Mouse (Mus musculus) hindbrain, embryonic 11.5 days (tissue): ENCODE results near the gene Kars. TPM values are rescaled to one million over a fixed set of nuclear protein-coding genes. Genes with fewer than 3 reads are reported as not detected.

ENCODE experiments used
- ATAC-seq: fragments of 200-750 bp; cut with Nextera tagmentation; 2 replicates; pipeline ENCODE4 v1.8.0; 2017; ENCODE audit warnings: mild to moderate bottlenecking, moderate TSS enrichment, moderate library complexity; ENCODE audit not compliant: low FRiP score
- DNase-seq: peaks from one replicate; pipeline ENCODE4 v3.0.0-alpha.2; 2015; ENCODE audit warnings: low spot score
- H3K27ac ChIP-seq: fragments of 300-500 bp; sonication (generic); 2 replicates; pipeline ENCODE4 v1.5.1; 2014; ENCODE audit warnings: mild to moderate bottlenecking, low read depth, low read length
- H3K27me3 ChIP-seq: fragments of 300-500 bp; sonication (generic); 2 replicates; pipeline ENCODE4 v1.6.1; 2014; ENCODE audit warnings: mild to moderate bottlenecking, low read length, moderate library complexity, mixed read lengths; ENCODE audit not compliant: control insufficient read depth, insufficient read depth
- H3K36me3 ChIP-seq: fragments of 300-500 bp; sonication (generic); 2 replicates; pipeline ENCODE4 v1.6.1; 2014; ENCODE audit warnings: mild to moderate bottlenecking, low read length, moderate library complexity, mixed read lengths; ENCODE audit not compliant: control insufficient read depth, insufficient read depth
- H3K4me1 ChIP-seq: fragments of 300-500 bp; sonication (generic); replicated peaks from 2 replicates; pipeline ENCODE4 v1.6.1; 2014; ENCODE audit warnings: low read length, mixed read lengths; ENCODE audit not compliant: control insufficient read depth, insufficient read depth
- H3K4me2 ChIP-seq: fragments of 300-500 bp; sonication (generic); replicated peaks from 2 replicates; pipeline ENCODE4 v1.6.1; 2014; ENCODE audit warnings: mild to moderate bottlenecking, low read depth, low read length
- H3K4me3 ChIP-seq: fragments of 300-500 bp; sonication (generic); 2 replicates; pipeline ENCODE4 v1.5.1; 2014; ENCODE audit warnings: low read depth, low read length
- H3K9ac ChIP-seq: fragments of 300-500 bp; sonication (generic); 2 replicates; pipeline ENCODE4 v1.6.1; 2014; ENCODE audit warnings: low read depth, low read length
- H3K9me3 ChIP-seq: fragments of 300-500 bp; sonication (generic); 2 replicates; pipeline ENCODE4 v1.6.1; 2016; ENCODE audit warnings: low read length; ENCODE audit not compliant: control insufficient read depth
- WGBS: fragments of 180-500 bp; shearing (Covaris S2); extraction: QIAGEN DNeasy Blood & Tissue Kit; methylation state at CpG from one replicate; pipeline ENCODE4 v1.1.7; 2014; 5-methylcytosine and 5-hydroxymethylcytosine counted together
- polyA plus RNA-seq: library from polyadenylated mRNA; unstranded; fragments of >200 nt; fragmentation: Nextera tagmentation; extraction: Ambion mirVana; gene quantifications from 2 replicates; pipeline ENCODE4 v1.2.1, GENCODE M21; 2014

Gene Kars
- polyA plus RNA-seq, 1 experiment from 2014 or later = 239 TPM

DNA sequence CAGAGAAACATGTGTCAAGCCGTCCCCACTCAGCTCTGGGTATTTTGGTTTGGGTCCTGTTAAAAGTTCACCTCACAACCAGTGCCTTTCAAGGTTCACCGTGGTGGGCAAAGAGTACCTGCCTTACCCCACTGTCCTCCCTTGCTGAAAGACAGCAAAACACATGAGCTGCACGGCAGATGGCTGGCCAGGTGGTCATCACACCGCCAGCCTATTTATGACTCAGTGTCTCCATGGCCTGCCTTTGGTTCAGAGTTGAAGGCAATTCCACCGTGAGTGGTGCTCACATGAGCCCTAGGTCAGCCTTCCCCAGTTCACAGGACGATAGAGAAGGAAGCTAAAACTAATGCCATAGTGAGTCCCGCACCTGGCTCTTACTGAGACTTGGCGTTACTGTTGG, 63.2 kb downstream of the Kars start:
- H3K4me2 ChIP-seq = no peak overlapping the region
- H3K9me3 ChIP-seq = no peaks in the 10 kb centered on the region
- WGBS = 93% methylated on average over 8 of the region's 8 CpGs
- DNase-seq (no peak), ATAC-seq (no peak)
- peaks cover 9% of the 10 kb centered on the region; the same call in 1 of the 2 replicates for H3K36me3 ChIP-seq
- no peaks in the 10 kb centered on the region for H3K27me3 ChIP-seq
- no peaks in the 10 kb centered on the region for H3K4me1 ChIP-seq
- no peak overlapping the region for H3K9ac ChIP-seq
- H3K27ac ChIP-seq = no peak overlapping the region
- H3K4me3 ChIP-seq = no peak overlapping the region

DNA sequence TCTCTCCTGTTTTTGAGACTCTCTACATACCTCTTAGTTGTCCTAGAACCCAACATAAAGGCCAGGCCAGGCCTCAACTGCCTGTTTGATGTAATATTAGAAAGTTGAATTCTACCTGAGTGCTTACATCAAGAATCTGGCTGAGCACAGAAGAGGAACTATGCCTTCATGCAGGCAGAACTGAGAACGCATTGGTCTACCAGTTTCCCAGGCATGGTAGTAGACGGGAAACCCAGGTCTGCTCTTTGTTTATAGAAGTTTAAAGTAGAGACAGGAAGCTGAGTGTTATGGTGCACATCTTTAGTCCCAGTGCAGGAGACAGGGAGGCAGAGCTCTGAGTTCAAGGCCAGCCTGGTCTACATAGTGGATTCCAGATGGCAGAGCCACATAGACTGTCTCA, 64.0 kb downstream of the Kars start:
- H3K9ac ChIP-seq = no peak overlapping the region
- H3K4me2 ChIP-seq = no peak overlapping the region
- peaks cover 6% of the 10 kb centered on the region; the same call in 1 of the 2 replicates for H3K36me3 ChIP-seq
- no peak overlapping the region for H3K4me3 ChIP-seq
- ATAC-seq (no peak), DNase-seq (no peak)
- no peaks in the 10 kb centered on the region for H3K9me3 ChIP-seq
- WGBS = 89% methylated on average over 2 of the region's 2 CpGs
- no peaks in the 10 kb centered on the region for H3K4me1 ChIP-seq
- no peak overlapping the region for H3K27ac ChIP-seq
- H3K27me3 ChIP-seq = no peaks in the 10 kb centered on the region

DNA sequence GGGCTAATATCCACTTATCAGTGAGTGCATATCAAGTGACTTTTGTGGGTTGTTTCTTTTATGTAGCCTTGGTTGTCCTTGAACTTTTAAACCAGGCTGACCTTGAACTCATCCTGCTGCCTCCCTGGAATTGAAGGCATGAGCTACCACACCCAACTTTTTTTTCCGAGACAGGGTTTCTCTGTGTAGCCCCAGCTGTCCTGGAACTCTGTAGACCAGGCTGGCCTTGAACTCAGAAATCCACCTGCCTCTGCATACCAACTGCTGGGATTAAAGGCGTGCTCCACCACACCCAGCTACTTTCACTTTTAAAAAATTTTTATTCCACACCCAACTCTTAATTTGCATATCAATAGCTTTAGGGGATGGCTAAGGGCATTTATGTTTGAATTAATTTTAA, 67.6 kb downstream of the Kars start:
- no peak for ATAC-seq
- no peak for DNase-seq
- Histone ChIP-seq H3K4me2 (no peak overlapping the region), H3K27ac (no peak overlapping the region), H3K9me3 (no peaks in the 10 kb centered on the region), H3K4me3 (no peak overlapping the region), H3K27me3 (no peaks in the 10 kb centered on the region), H3K36me3 (peaks cover 6% of the 10 kb centered on the region; the same call in 1 of the 2 replicates), H3K4me1 (peaks cover 7% of the 10 kb centered on the region), H3K9ac (no peak overlapping the region)
- WGBS = 83% methylated on average over 2 of the region's 2 CpGs

Other genes starting within 250 kb of the Kars start
- 214 and 223 TPM in 2 replicates for gene Cfdp1, start 157.0 kb downstream of the Kars start, polyA plus RNA-seq
- 7.5 and 11.0 TPM in 2 replicates for gene Tmem170, start 134.6 kb downstream of the Kars start, polyA plus RNA-seq
- gene Chst5, start 100.9 kb downstream of the Kars start, polyA plus RNA-seq = 2.9 and 3.2 TPM in 2 replicates
- 13.8 and 16.1 TPM in 2 replicates for gene Tmem231, start 77.4 kb downstream of the Kars start, polyA plus RNA-seq
- gene Gabarapl2, start 70.6 kb downstream of the Kars start, polyA plus RNA-seq = 347 and 351 TPM in 2 replicates
- 9.4 and 14.0 TPM in 2 replicates for gene Adat1, start 19.0 kb downstream of the Kars start, polyA plus RNA-seq
- gene Terf2ip, start 75 bp upstream of the Kars start, polyA plus RNA-seq = 31.9 and 33.5 TPM in 2 replicates
- 0.61 and 0.93 TPM in 2 replicates for gene Gm6793, start 3.7 kb upstream of the Kars start, polyA plus RNA-seq